Mouse (Mus musculus): Measurements from ENCODE around the gene Crim1.

DNA sequence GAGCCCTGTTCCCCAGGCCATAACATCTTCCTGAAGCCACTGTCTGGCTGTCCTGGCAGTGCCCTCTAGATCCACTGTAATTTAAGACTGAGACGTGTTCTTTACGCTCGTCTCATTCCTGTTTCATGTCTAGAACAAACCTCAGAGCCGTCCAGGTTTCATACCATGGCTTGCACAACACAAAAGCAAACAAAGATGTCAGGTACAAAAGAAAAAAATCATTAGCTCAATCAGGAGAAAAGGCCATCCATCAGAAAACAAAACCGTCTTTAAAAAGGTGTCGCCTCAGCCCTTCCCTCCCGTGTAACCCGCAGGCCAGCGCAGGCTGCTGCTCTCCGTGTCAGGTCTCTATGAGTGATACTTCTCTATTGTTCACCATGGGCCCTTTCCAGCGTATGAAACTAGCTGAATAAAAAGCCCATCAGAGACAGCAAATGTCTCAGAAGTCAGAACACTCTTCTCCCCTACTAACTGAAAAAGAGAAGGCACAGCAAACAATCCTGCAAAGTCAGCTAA is 179.7 kb downstream of the Crim1 start:
- TF ChIP-seq ZNF384 (IDR thresholded peaks at IDR 0.05; ENCODE audit: low read depth, low read length) (no peak), MAFK (IDR thresholded peaks at IDR 0.05; ENCODE audit: insufficient read depth, low read depth, low read length) (no peak), ZC3H11A (IDR thresholded peaks at IDR 0.05; ENCODE audit: borderline replicate concordance, low read depth, low read length) (no peak), HCFC1 (IDR thresholded peaks at IDR 0.05; ENCODE audit: borderline replicate concordance, insufficient read depth, low read length) (no peak), CHD2 (IDR thresholded peaks at IDR 0.05; ENCODE audit: low read depth, low read length) (no peak)
